Mouse (Mus musculus) embryonic facial prominence, embryonic 12.5 days (tissue): Measurements from ENCODE around the gene Olfr1115. TPM values are rescaled to one million over a fixed set of nuclear protein-coding genes. Genes with fewer than 3 reads are reported as not detected.
"Not testable (repeated sequence)": the region's sequence is repeated elsewhere in the genome, so short reads cannot be mapped to it uniquely, and the experiment has no call there.

ENCODE experiments used
- ATAC-seq: fragments of 200-750 bp; cut with Nextera tagmentation; 2 replicates; pipeline ENCODE4 v1.8.0; 2017; ENCODE audit not compliant: insufficient number of reproducible peaks, insufficient read depth, low FRiP score, low TSS enrichment
- H3K27ac ChIP-seq: fragments of 300-500 bp; sonication (generic); 2 replicates; pipeline ENCODE4 v1.5.1; 2016; ENCODE audit warnings: mild to moderate bottlenecking
- H3K27me3 ChIP-seq: fragments of 300-500 bp; sonication (generic); 2 replicates; pipeline ENCODE4 v1.6.1; 2016; ENCODE audit warnings: mild to moderate bottlenecking, moderate library complexity
- H3K36me3 ChIP-seq: fragments of 300-500 bp; sonication (generic); 2 replicates; pipeline ENCODE4 v1.6.1; 2016; ENCODE audit warnings: mild to moderate bottlenecking
- H3K4me1 ChIP-seq: fragments of 300-500 bp; sonication (generic); 2 replicates; pipeline ENCODE4 v1.6.1; 2016
- H3K4me2 ChIP-seq: fragments of 300-500 bp; sonication (generic); replicated peaks from 2 replicates; pipeline ENCODE4 v1.6.1; 2016; ENCODE audit warnings: mild to moderate bottlenecking, moderate library complexity
- H3K4me3 ChIP-seq: fragments of 300-500 bp; sonication (generic); 2 replicates; pipeline ENCODE4 v1.5.1; 2016; ENCODE audit warnings: mild to moderate bottlenecking
- H3K9ac ChIP-seq: fragments of 300-500 bp; sonication (generic); 2 replicates; pipeline ENCODE4 v1.6.1; 2016; ENCODE audit warnings: mild to moderate bottlenecking, moderate library complexity
- H3K9me3 ChIP-seq: fragments of 300-500 bp; sonication (generic); 2 replicates; pipeline ENCODE4 v1.6.1; 2016; ENCODE audit warnings: mild to moderate bottlenecking, moderate library complexity
- WGBS: fragments of 180-500 bp; shearing (Covaris S2); methylation state at CpG from one replicate; pipeline ENCODE4 v1.1.7; 2016; 5-methylcytosine and 5-hydroxymethylcytosine counted together
- microRNA-seq: library from miRNA; unstranded; fragments of <30 nt; microRNA quantifications from one replicate; pipeline ENCODE4, GENCODE M21; 2017
- polyA plus RNA-seq: library from polyadenylated mRNA; unstranded; fragments of >200 nt; fragmentation: Nextera tagmentation; extraction: Ambion mirVana; gene quantifications from 2 replicates; pipeline ENCODE4 v1.2.1, GENCODE M21; 2016

Olfr1115 gene
- polyA plus RNA-seq = not detected in 2 replicates

DNA sequence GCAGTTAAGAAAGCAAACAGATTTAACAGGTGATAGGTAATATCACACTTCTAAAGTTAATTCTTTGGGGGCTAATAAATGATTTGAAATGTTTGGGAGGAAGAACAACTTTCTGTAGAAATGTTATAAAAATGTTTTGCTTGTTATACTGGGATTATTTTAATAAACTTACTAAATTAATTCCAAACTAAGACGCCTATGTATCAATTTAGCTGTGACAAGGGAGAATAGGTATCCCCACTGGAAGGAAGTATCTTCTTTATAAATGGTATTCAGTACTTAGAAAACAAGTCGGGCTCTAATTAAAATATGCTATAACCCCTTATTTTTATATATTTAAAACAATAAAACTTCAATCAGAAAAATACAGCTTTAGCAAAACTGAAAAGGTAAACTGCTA, at the start of gene Olfr1115:
Gene Olfr1115 (plus strand): TSS at position 301 of the 400 bp plus-strand sequence.
- Histone ChIP-seq H3K9ac (no peak within 1 kb of the TSS), H3K27me3 (no peaks in the 10 kb centered on the region), H3K4me3 (no peak within 1 kb of the TSS), H3K4me2 (no peak within 1 kb of the TSS), H3K9me3 (no peaks in the 10 kb centered on the region), H3K4me1 (no peaks in the 10 kb centered on the region), H3K27ac (no peak within 1 kb of the TSS), H3K36me3 (no peaks in the 10 kb centered on the region)
- 83% methylated on average over 2 of the region's 2 CpGs for WGBS
- no peak for ATAC-seq

DNA sequence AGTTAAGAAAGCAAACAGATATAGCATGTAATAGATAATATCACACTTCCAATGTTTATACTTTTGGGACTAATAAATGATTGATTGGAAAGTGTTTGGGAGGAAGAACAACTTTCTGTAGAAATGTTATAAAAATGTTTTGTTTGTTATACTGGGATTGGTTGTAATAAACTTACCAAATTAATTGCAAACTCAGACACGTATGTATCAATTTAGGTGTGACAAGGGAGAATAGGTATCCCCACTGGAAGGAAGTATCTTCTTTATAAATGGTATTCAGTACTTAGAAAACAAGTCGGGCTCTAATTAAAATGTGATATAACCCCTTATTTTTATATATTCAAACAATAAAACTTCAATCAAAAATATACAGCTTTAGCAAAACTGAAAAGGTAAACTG, 39.1 kb upstream of the Olfr1115 start, which contains the start of gene Olfr1113:
Gene Olfr1113 (plus strand): TSS at position 301 of the 400 bp plus-strand sequence.
- Histone ChIP-seq H3K4me3 (no peak within 1 kb of the TSS), H3K4me1 (no peaks in the 10 kb centered on the region), H3K9ac (no peak within 1 kb of the TSS), H3K27me3 (no peaks in the 10 kb centered on the region), H3K4me2 (no peak within 1 kb of the TSS), H3K36me3 (no peaks in the 10 kb centered on the region), H3K27ac (no peak within 1 kb of the TSS), H3K9me3 (no peaks in the 10 kb centered on the region)
- no peak for ATAC-seq
- 87% methylated on average over 2 of the region's 2 CpGs for WGBS

GRCm38 (mm10) chr2:87267234-87267633, 19.4 kb downstream of the Olfr1115 start, which contains the start of gene Olfr1116:
Olfr1116 (plus strand) TSS chr2:87267534.
- no peaks in the 10 kb centered on the region for H3K4me1 ChIP-seq
- no peaks in the 10 kb centered on the region for H3K27me3 ChIP-seq
- H3K27ac ChIP-seq = no peak within 1 kb of the TSS
- no peak within 1 kb of the TSS for H3K4me3 ChIP-seq
- H3K9ac ChIP-seq = no peak within 1 kb of the TSS
- 84% methylated on average over 1 of the region's 1 CpGs for WGBS
- no peaks in the 10 kb centered on the region for H3K9me3 ChIP-seq
- ATAC-seq = no peak
- no peak within 1 kb of the TSS for H3K4me2 ChIP-seq
- H3K36me3 ChIP-seq = no peaks in the 10 kb centered on the region

DNA sequence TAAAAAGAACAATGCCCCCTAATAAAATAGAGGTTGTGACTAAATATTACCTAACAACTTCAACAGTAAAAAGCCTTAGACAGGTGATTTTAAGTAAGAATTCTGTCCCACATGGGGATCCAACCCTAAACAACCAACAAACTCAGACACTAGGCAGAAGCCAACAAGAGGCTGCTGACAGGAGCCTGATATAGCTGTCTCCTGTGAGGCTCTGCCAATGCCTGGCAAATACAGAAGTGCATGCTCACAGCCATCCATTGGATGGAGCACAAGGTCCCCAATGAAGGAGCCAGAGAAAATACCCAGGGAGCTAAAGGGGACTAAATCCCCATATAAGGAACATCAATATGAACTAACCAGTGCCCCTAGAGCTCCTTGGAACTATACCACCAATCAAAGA, 46.2 kb downstream of the Olfr1115 start:
- ATAC-seq, H3K9ac ChIP-seq, H3K27me3 ChIP-seq, H3K4me2 ChIP-seq, H3K4me1 ChIP-seq, H3K4me3 ChIP-seq, H3K36me3 ChIP-seq, H3K9me3 ChIP-seq, H3K27ac ChIP-seq: not testable (repeated sequence)

Small RNA genes lying within 50 kb of the gene (microRNA-seq; reads per million reads assigned to microRNA genes)
- not detected for gene Gm27438

Other genes with a start within 250 kb of the Olfr1115 start
- not detected in 2 replicates for gene Olfr1102, start 249.6 kb upstream of the Olfr1115 start, polyA plus RNA-seq
- not detected in 2 replicates for gene Olfr1104, start 220.9 kb upstream of the Olfr1115 start, polyA plus RNA-seq
- not detected in 2 replicates for gene Olfr1105, start 211.5 kb upstream of the Olfr1115 start, polyA plus RNA-seq
- gene Olfr1106, start 195.7 kb upstream of the Olfr1115 start, polyA plus RNA-seq = not detected in 2 replicates
- not detected in 2 replicates for gene Olfr1107, start 172.2 kb upstream of the Olfr1115 start, polyA plus RNA-seq
- gene Olfr1109, start 152.0 kb upstream of the Olfr1115 start, polyA plus RNA-seq = not detected in 2 replicates
- not detected in 2 replicates for gene Olfr259, start 133.4 kb upstream of the Olfr1115 start, polyA plus RNA-seq
- gene Olfr1110, start 107.7 kb upstream of the Olfr1115 start, polyA plus RNA-seq = not detected in 2 replicates
- not detected in 2 replicates for gene Olfr1111, start 95.4 kb upstream of the Olfr1115 start, polyA plus RNA-seq
- not detected in 2 replicates for gene Olfr1112, start 60.2 kb upstream of the Olfr1115 start, polyA plus RNA-seq
- gene Olfr1113, start 39.0 kb upstream of the Olfr1115 start, polyA plus RNA-seq = not detected in 2 replicates
- not detected in 2 replicates for gene Olfr1116, start 19.5 kb downstream of the Olfr1115 start, polyA plus RNA-seq
- gene Olfr1118, start 59.6 kb downstream of the Olfr1115 start, polyA plus RNA-seq = not detected in 2 replicates
- gene Olfr1120, start 106.8 kb downstream of the Olfr1115 start, polyA plus RNA-seq = not detected in 2 replicates
- not detected in 2 replicates for gene Olfr1121, start 121.9 kb downstream of the Olfr1115 start, polyA plus RNA-seq
- not detected in 2 replicates for gene Olfr1122, start 137.8 kb downstream of the Olfr1115 start, polyA plus RNA-seq
- not detected in 2 replicates for gene Olfr1123, start 168.6 kb downstream of the Olfr1115 start, polyA plus RNA-seq
- 0.09 and 0.11 TPM in 2 replicates for gene Olfr1124, start 182.3 kb downstream of the Olfr1115 start, polyA plus RNA-seq
- not detected in 2 replicates for gene Olfr1126, start 205.9 kb downstream of the Olfr1115 start, polyA plus RNA-seq
- gene Pramel7, start 249.1 kb downstream of the Olfr1115 start, polyA plus RNA-seq = not detected in 2 replicates